Mouse (Mus musculus): ENCODE measurements around the gene Proser1. TPM values are rescaled to one million over a fixed set of nuclear protein-coding genes. Genes with fewer than 3 reads are reported as not detected.
A peak's percentile ranks its signal among the peaks of the same experiment; 100 is the strongest.

The Proser1 gene
- 5.7 and 7.0 TPM in 2 replicates for polyA plus RNA-seq (2012; rRNA removed)

DNA sequence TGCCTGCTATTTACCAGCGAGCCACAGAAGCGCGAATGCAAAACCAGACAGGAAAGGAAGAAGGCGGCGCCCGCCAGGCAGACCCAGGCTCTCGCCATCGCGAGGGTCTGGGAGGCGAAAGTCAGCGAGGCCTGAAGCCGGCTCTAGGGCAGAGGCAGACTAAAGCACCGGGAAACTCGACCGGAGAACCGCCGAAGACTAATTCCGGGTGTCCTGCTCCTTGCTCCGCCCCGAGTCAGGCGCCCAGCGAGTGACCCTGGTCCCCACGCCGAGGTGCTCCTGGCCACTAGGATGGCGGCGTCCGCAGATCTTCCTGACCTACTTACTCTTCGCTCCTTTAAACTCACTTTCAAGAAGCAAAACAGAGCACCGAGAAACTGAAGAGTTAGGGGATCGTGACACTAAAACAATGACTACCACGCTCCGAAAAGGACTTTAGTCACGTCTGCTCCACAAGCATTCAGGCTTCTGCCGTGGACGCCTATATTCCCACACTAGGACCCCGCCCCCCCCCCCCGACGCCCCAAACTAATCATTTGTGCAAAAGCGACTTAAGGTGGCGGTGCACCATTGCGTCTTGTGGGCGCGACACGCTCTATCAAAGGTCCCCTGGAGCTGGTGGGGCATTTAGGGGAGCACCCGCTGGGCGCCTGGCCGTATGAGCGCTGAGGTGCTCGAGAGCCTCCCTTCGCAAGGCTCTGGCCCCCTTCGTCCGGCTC, at the start of gene Proser1, which contains the start of gene Nhlrc3:
Gene Proser1, plus strand, starts transcription at position 621 of the 719 bp plus-strand sequence.
Gene Nhlrc3, minus strand, starts transcription at position 287 of the 719 bp plus-strand sequence.
- Histone ChIP-seq H3K4me1 (ENCODE audit: control insufficient read depth, insufficient read depth, low read length) (peaks cover 8% of the 10 kb centered on the region), H3K27ac (ENCODE audit: control insufficient read depth, insufficient read depth, low read depth, low read length) (peak within 1 kb of the TSS; percentile 99), H3K36me3 (ENCODE audit: control insufficient read depth, insufficient read depth, low read length) (no peaks in the 10 kb centered on the region; the same call in 1 of the 2 replicates), H3K4me3 (ENCODE audit: control insufficient read depth, low read depth, low read length) (peak within 1 kb of the TSS; percentile 98), H3K27me3 (ENCODE audit: control insufficient read depth, insufficient read depth, low read length) (no peaks in the 10 kb centered on the region)
- 0 out of 2 replicates have a peak, but pooled peaks have one; percentile 21 for TF ChIP-seq POLR2A (IDR thresholded peaks at IDR 0.05; ENCODE audit: control insufficient read depth, low read depth, low read length)
- no peak for TF ChIP-seq CTCF (IDR thresholded peaks at IDR 0.05; ENCODE audit: control insufficient read depth, insufficient read depth, insufficient replicate concordance, low read depth, low read length)

DNA sequence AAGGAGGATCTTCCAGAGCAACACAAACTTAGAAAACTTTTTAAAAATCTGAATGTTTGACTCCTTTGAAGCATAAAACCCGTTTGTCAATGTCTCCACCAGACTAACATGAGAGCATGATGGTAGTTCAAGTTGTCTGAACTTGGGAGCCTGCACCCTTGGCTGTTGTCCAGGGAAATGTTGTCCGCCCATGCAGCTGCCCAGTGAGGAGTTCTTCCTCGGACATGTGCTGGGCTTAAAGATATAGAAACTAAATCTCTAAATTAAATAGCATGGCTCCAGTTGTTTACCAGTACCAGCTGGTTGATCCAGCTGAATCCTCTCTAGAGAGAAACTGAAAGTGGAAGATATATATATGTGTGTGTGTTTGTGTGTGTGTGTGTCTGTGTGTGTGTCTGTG, 49.5 kb upstream of the Proser1 start:
- Histone ChIP-seq H3K27ac (ENCODE audit: control insufficient read depth, insufficient read depth, low read depth, low read length) (no peak overlapping the region), H3K4me1 (ENCODE audit: control insufficient read depth, insufficient read depth, low read length) (no peaks in the 10 kb centered on the region), H3K27me3 (ENCODE audit: control insufficient read depth, insufficient read depth, low read length) (no peaks in the 10 kb centered on the region), H3K4me3 (ENCODE audit: control insufficient read depth, low read depth, low read length) (no peak overlapping the region), H3K36me3 (ENCODE audit: control insufficient read depth, insufficient read depth, low read length) (no peaks in the 10 kb centered on the region)
- TF ChIP-seq POLR2A (IDR thresholded peaks at IDR 0.05; ENCODE audit: control insufficient read depth, low read depth, low read length) = no peak
- no peak for TF ChIP-seq CTCF (IDR thresholded peaks at IDR 0.05; ENCODE audit: control insufficient read depth, insufficient read depth, insufficient replicate concordance, low read depth, low read length)

- Histone ChIP-seq H3K4me1 (ENCODE audit: control insufficient read depth, insufficient read depth, low read length) (no peaks in the 10 kb centered on the region; the same call in 1 of the 2 replicates), H3K36me3 (ENCODE audit: control insufficient read depth, insufficient read depth, low read length) (no peaks in the 10 kb centered on the region), H3K4me3 (ENCODE audit: control insufficient read depth, low read depth, low read length) (no peak overlapping the region), H3K27ac (ENCODE audit: control insufficient read depth, insufficient read depth, low read depth, low read length) (no peak overlapping the region), H3K27me3 (ENCODE audit: control insufficient read depth, insufficient read depth, low read length) (no peaks in the 10 kb centered on the region)
- TF ChIP-seq POLR2A (IDR thresholded peaks at IDR 0.05; ENCODE audit: control insufficient read depth, low read depth, low read length) (no peak), CTCF (IDR thresholded peaks at IDR 0.05; ENCODE audit: control insufficient read depth, insufficient read depth, insufficient replicate concordance, low read depth, low read length) (no peak)
Measured at GRCm38 (mm10) chr3:53416036-53416506, 47.4 kb upstream of the Proser1 start.

DNA sequence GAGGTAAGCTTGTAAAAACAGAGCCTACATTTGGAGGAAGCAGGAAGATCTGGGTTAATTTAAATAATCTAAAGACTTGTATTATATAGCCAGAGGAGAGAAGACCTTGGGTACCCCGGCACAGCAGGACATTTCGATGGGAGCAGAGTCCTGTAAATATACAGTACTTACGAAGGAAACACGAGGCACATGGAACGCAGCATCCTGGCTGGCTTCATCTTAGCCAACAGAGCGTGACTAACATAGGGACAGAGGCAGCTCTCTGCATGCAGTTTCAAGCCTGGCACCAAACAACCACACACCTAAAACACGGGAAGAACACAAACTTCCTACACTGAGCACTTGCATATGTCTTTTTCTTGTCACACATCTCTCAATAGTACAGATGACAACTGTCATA, 45.8 kb upstream of the Proser1 start:
- Histone ChIP-seq H3K36me3 (ENCODE audit: control insufficient read depth, insufficient read depth, low read length) (no peaks in the 10 kb centered on the region), H3K27ac (ENCODE audit: control insufficient read depth, insufficient read depth, low read depth, low read length) (no peak overlapping the region), H3K4me3 (ENCODE audit: control insufficient read depth, low read depth, low read length) (no peak overlapping the region), H3K27me3 (ENCODE audit: control insufficient read depth, insufficient read depth, low read length) (no peaks in the 10 kb centered on the region), H3K4me1 (ENCODE audit: control insufficient read depth, insufficient read depth, low read length) (no peaks in the 10 kb centered on the region; the same call in 1 of the 2 replicates)
- TF ChIP-seq POLR2A (IDR thresholded peaks at IDR 0.05; ENCODE audit: control insufficient read depth, low read depth, low read length) = no peak

- H3K27me3 ChIP-seq (ENCODE audit: control insufficient read depth, insufficient read depth, low read length) = no peaks in the 10 kb centered on the region
- no peak overlapping the region for H3K27ac ChIP-seq (ENCODE audit: control insufficient read depth, insufficient read depth, low read depth, low read length)
- TF ChIP-seq POLR2A (IDR thresholded peaks at IDR 0.05; ENCODE audit: control insufficient read depth, low read depth, low read length) = no peak; the same call in 1 of the 2 replicates
- no peak for TF ChIP-seq CTCF (IDR thresholded peaks at IDR 0.05; ENCODE audit: control insufficient read depth, insufficient read depth, insufficient replicate concordance, low read depth, low read length)
Measured at GRCm38 (mm10) chr3:53421656-53422055, 41.8 kb upstream of the Proser1 start.

DNA sequence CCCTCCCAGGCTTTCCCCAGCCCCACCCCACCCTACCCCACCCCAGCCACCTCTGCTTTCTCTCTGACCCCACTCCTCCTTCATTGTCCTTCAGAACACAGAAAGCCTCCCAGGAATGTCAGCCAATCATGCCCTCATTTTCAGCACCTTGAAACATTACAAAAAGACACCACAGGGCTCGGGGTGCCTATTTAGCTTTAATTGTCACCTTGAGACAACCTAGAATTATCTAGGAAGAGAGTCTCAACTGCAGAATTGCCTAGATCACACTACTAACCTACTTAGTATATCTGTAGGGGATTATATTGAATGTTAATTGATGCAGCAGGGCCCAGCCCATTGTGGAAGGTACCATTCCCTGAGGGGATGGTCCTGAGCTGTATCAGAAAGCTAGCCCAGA, 40.8 kb upstream of the Proser1 start:
- Histone ChIP-seq H3K4me1 (ENCODE audit: control insufficient read depth, insufficient read depth, low read length) (no peaks in the 10 kb centered on the region; the same call in 1 of the 2 replicates), H3K27me3 (ENCODE audit: control insufficient read depth, insufficient read depth, low read length) (no peaks in the 10 kb centered on the region), H3K27ac (ENCODE audit: control insufficient read depth, insufficient read depth, low read depth, low read length) (no peak overlapping the region), H3K36me3 (ENCODE audit: control insufficient read depth, insufficient read depth, low read length) (no peaks in the 10 kb centered on the region), H3K4me3 (ENCODE audit: control insufficient read depth, low read depth, low read length) (no peak overlapping the region)
- TF ChIP-seq POLR2A (IDR thresholded peaks at IDR 0.05; ENCODE audit: control insufficient read depth, low read depth, low read length) = no peak
- no peak for TF ChIP-seq CTCF (IDR thresholded peaks at IDR 0.05; ENCODE audit: control insufficient read depth, insufficient read depth, insufficient replicate concordance, low read depth, low read length)

More at GRCm38 (mm10) chr3:53421656-53422055, 41.8 kb upstream of the Proser1 start:
- Histone ChIP-seq H3K4me1 (ENCODE audit: control insufficient read depth, insufficient read depth, low read length) (no peaks in the 10 kb centered on the region; the same call in 1 of the 2 replicates), H3K4me3 (ENCODE audit: control insufficient read depth, low read depth, low read length) (peak overlapping the region; percentile 67), H3K36me3 (ENCODE audit: control insufficient read depth, insufficient read depth, low read length) (no peaks in the 10 kb centered on the region)

DNA sequence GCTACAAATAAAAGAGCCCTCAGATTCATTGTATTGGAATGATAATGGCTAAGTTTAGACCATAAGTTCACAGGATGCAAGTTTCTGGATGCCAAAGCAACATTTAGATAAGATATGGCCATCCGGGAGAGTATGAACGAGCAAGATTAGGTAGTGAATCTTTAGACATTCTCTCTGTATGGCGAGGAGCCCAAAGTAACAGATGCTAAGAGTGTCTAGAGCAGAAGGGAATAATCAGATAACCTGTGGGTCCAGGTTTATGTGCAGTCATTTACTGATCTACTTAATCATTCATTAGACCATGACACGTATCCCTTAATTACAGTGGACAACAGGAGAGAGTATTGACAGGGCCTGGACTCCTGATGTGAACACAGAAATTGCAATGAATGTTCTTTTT, 39.9 kb upstream of the Proser1 start:
- Histone ChIP-seq H3K4me1 (ENCODE audit: control insufficient read depth, insufficient read depth, low read length) (no peaks in the 10 kb centered on the region; the same call in 1 of the 2 replicates), H3K27me3 (ENCODE audit: control insufficient read depth, insufficient read depth, low read length) (no peaks in the 10 kb centered on the region), H3K4me3 (ENCODE audit: control insufficient read depth, low read depth, low read length) (no peak overlapping the region), H3K27ac (ENCODE audit: control insufficient read depth, insufficient read depth, low read depth, low read length) (no peak overlapping the region), H3K36me3 (ENCODE audit: control insufficient read depth, insufficient read depth, low read length) (no peaks in the 10 kb centered on the region)
- no peak for TF ChIP-seq CTCF (IDR thresholded peaks at IDR 0.05; ENCODE audit: control insufficient read depth, insufficient read depth, insufficient replicate concordance, low read depth, low read length)
- no peak for TF ChIP-seq POLR2A (IDR thresholded peaks at IDR 0.05; ENCODE audit: control insufficient read depth, low read depth, low read length)
